In genomic region chr15:3996267-3997010, GRCm38 (mm10) we compare ENCODE assay signal across 8 mouse cellular contexts. TPM values are rescaled to one million over a fixed set of nuclear protein-coding genes. Genes with fewer than 3 reads are reported as not detected.
DNase-seq lines count a peak whose midpoint lies in the region; ATAC-seq and TF ChIP-seq lines count a peak whose summit lies in the region.

No protein-coding gene starts in this region.

- 19% methylated on average over 14 of the region's 14 CpGs for WGBS in kidney, embryonic 15.5 days
- WGBS in hindbrain, embryonic 13.5 days, result 23% methylated on average over 14 of the region's 14 CpGs
- 22% methylated on average over 14 of the region's 14 CpGs for WGBS in midbrain, embryonic 14.5 days

- no peaks in the 10 kb centered on the region for H3K9me3 ChIP-seq in kidney, embryonic 15.5 days (replicated peaks)
- no peaks in the 10 kb centered on the region for H3K9me3 ChIP-seq in hindbrain, embryonic 13.5 days
- H3K9me3 ChIP-seq in midbrain, embryonic 14.5 days (ENCODE audit: control insufficient read depth, low read length), result no peaks in the 10 kb centered on the region

- H3K4me2 ChIP-seq in kidney, embryonic 15.5 days, result peak overlapping the region; percentile 73
- peak overlapping the region; percentile 72 for H3K4me2 ChIP-seq in hindbrain, embryonic 13.5 days
- peak overlapping the region; percentile 70 for H3K4me2 ChIP-seq in midbrain, embryonic 14.5 days (ENCODE audit: low read length)

- H3K9ac ChIP-seq in kidney, embryonic 15.5 days, result peak overlapping the region; percentile 58
- peak overlapping the region; percentile 72 for H3K9ac ChIP-seq in hindbrain, embryonic 13.5 days
- H3K9ac ChIP-seq in midbrain, embryonic 14.5 days (replicated peaks; ENCODE audit: low read length), result peak overlapping the region; percentile 52

- peak overlapping the region; percentile 88 for H3K4me3 ChIP-seq in kidney, embryonic 15.5 days (replicated peaks)
- H3K4me3 ChIP-seq in bone marrow macrophage, adult 2 months (ENCODE audit: insufficient read depth, low read length), result peak overlapping the region; percentile 74
- H3K4me3 ChIP-seq in hindbrain, embryonic 13.5 days, result peak overlapping the region; percentile 79
- H3K4me3 ChIP-seq in midbrain, embryonic 14.5 days (replicated peaks; ENCODE audit: low read depth, low read length), result peak overlapping the region; percentile 74

- no peak for TF ChIP-seq CTCF in bone marrow macrophage, adult 2 months (IDR thresholded peaks at IDR 0.05; ENCODE audit: low read depth, low read length)

- H3K27me3 ChIP-seq in kidney, embryonic 15.5 days, result no peaks in the 10 kb centered on the region
- H3K27me3 ChIP-seq in hindbrain, embryonic 13.5 days, result no peaks in the 10 kb centered on the region
- no peaks in the 10 kb centered on the region for H3K27me3 ChIP-seq in midbrain, embryonic 14.5 days (ENCODE audit: control insufficient read depth, insufficient read depth, low read length)

- no peak for TF ChIP-seq POLR2A in bone marrow macrophage, adult 2 months (IDR thresholded peaks at IDR 0.05; ENCODE audit: borderline replicate concordance, low read depth, low read length)

- no peak for DNase-seq in kidney, adult 18-20 months
- no peak for DNase-seq in midbrain, embryonic 14.5 days
- no peak for DNase-seq in cerebellum, adult 9-11 months
- DNase-seq in spleen, postnatal 14 days (ENCODE audit: low spot score in 2 of 2), result no peak
- DNase-seq in layer of hippocampus, adult 9-11 months, result no peak

- H3K36me3 ChIP-seq in kidney, embryonic 15.5 days, result peaks cover 8% of the 10 kb centered on the region
- peaks cover 7% of the 10 kb centered on the region for H3K36me3 ChIP-seq in hindbrain, embryonic 13.5 days
- peaks cover 5% of the 10 kb centered on the region; the same call in 1 of the 2 replicates for H3K36me3 ChIP-seq in midbrain, embryonic 14.5 days (ENCODE audit: control insufficient read depth, insufficient read depth, low read length)

- ATAC-seq in kidney, embryonic 15.5 days (replicated peaks; ENCODE audit: low FRiP score), result no peak; the same call in 1 of the 2 replicates
- no peak for ATAC-seq in hindbrain, embryonic 13.5 days (ENCODE audit: low FRiP score)
- no peak for ATAC-seq in midbrain, embryonic 14.5 days (ENCODE audit: low FRiP score, low TSS enrichment)

- peak overlapping the region; percentile 96 for H3K27ac ChIP-seq in kidney, embryonic 15.5 days
- peak overlapping the region; percentile 97 for H3K27ac ChIP-seq in bone marrow macrophage, adult 2 months (ENCODE audit: insufficient read depth, low read depth, low read length)
- peak overlapping the region; percentile 92 for H3K27ac ChIP-seq in hindbrain, embryonic 13.5 days
- H3K27ac ChIP-seq in midbrain, embryonic 14.5 days (replicated peaks; ENCODE audit: low read depth, low read length), result peak overlapping the region; percentile 77

- H3K4me1 ChIP-seq in kidney, embryonic 15.5 days, result peaks cover 9% of the 10 kb centered on the region
- H3K4me1 ChIP-seq in bone marrow macrophage, adult 2 months (ENCODE audit: control insufficient read depth, insufficient read depth, low read length), result peaks cover 25% of the 10 kb centered on the region
- peaks cover 14% of the 10 kb centered on the region for H3K4me1 ChIP-seq in hindbrain, embryonic 13.5 days (replicated peaks)
- peaks cover 9% of the 10 kb centered on the region; the same call in 1 of the 2 replicates for H3K4me1 ChIP-seq in midbrain, embryonic 14.5 days (ENCODE audit: control insufficient read depth, insufficient read depth, low read length)

RNA-seq across cellular contexts. Expression of gene AW549877, which starts 0.9 kb away (rescaled TPM):
- polyA plus RNA-seq in kidney, embryonic 15.5 days (2015; fragmentation: Nextera tagmentation; extraction: Ambion mirVana), result 37.0 and 38.6 TPM in 2 replicates
- 73.6 and 85.0 TPM in 2 replicates for polyA plus RNA-seq in bone marrow macrophage, adult 2 months (2012; ENCODE audit: insufficient read depth, insufficient read length, missing spikeins)
- 40.0 and 41.5 TPM in 2 replicates for polyA plus RNA-seq in hindbrain, embryonic 13.5 days (2015; fragmentation: Nextera tagmentation; extraction: Ambion mirVana)
- 44.0 and 65.9 TPM in 2 replicates for polyA plus RNA-seq in midbrain, embryonic 14.5 days (2014; fragmentation: Nextera tagmentation; extraction: Ambion mirVana)

RNA-seq across cellular contexts. Expression of gene Fbxo4, which starts 17.1 kb away (rescaled TPM):
- 10.9 and 11.7 TPM in 2 replicates for polyA plus RNA-seq in kidney, embryonic 15.5 days (2015; fragmentation: Nextera tagmentation; extraction: Ambion mirVana)
- polyA plus RNA-seq in bone marrow macrophage, adult 2 months (2012; ENCODE audit: insufficient read depth, insufficient read length, missing spikeins), result 18.1 and 20.1 TPM in 2 replicates
- polyA plus RNA-seq in hindbrain, embryonic 13.5 days (2015; fragmentation: Nextera tagmentation; extraction: Ambion mirVana), result 8.2 and 8.3 TPM in 2 replicates
- polyA plus RNA-seq in midbrain, embryonic 14.5 days (2014; fragmentation: Nextera tagmentation; extraction: Ambion mirVana), result 7.0 and 8.2 TPM in 2 replicates

RNA-seq across cellular contexts. Expression of gene Oxct1, which starts 29.7 kb away (rescaled TPM):
- 296 and 323 TPM in 2 replicates for polyA plus RNA-seq in kidney, embryonic 15.5 days (2015; fragmentation: Nextera tagmentation; extraction: Ambion mirVana)
- 109 and 112 TPM in 2 replicates for polyA plus RNA-seq in bone marrow macrophage, adult 2 months (2012; ENCODE audit: insufficient read depth, insufficient read length, missing spikeins)
- 256 and 258 TPM in 2 replicates for polyA plus RNA-seq in hindbrain, embryonic 13.5 days (2015; fragmentation: Nextera tagmentation; extraction: Ambion mirVana)
- polyA plus RNA-seq in midbrain, embryonic 14.5 days (2014; fragmentation: Nextera tagmentation; extraction: Ambion mirVana), result 257 and 293 TPM in 2 replicates
